Mouse (Mus musculus) liver, postnatal 0 days (tissue): ENCODE results near the gene Anln.

Source experiments
- CTCF ChIP-seq: sonication (generic); IDR thresholded peaks from 2 replicates; pipeline ENCODE4 v1.5.1; 2016; ENCODE audit warnings: antibody characterized with exemption, low read depth
- EP300 ChIP-seq: IDR thresholded peaks from 2 replicates; pipeline ENCODE4 v1.6.1; 2016; ENCODE audit warnings: antibody characterized with exemption, low read depth, mild to moderate bottlenecking

- no peak for TF ChIP-seq CTCF
- TF ChIP-seq EP300 = no peak
Observed at GRCm38 (mm10) chr9:22434101-22434500, 45.1 kb upstream of the Anln start.
